Mouse (Mus musculus) G1E (cell line): Measurements from ENCODE around the gene Pkig.

ENCODE experiments used
- CTCF ChIP-seq: IDR thresholded peaks from 2 replicates; pipeline ENCODE4 v1.5.1; 2012; ENCODE audit warnings: low read depth, low read length, inconsistent platforms, mixed read lengths
- POLR2AphosphoS5 ChIP-seq: IDR thresholded peaks from 2 replicates; pipeline ENCODE4 v1.6.1; 2012; ENCODE audit warnings: low read depth, low read length, inconsistent platforms; ENCODE audit not compliant: insufficient replicate concordance

DNA sequence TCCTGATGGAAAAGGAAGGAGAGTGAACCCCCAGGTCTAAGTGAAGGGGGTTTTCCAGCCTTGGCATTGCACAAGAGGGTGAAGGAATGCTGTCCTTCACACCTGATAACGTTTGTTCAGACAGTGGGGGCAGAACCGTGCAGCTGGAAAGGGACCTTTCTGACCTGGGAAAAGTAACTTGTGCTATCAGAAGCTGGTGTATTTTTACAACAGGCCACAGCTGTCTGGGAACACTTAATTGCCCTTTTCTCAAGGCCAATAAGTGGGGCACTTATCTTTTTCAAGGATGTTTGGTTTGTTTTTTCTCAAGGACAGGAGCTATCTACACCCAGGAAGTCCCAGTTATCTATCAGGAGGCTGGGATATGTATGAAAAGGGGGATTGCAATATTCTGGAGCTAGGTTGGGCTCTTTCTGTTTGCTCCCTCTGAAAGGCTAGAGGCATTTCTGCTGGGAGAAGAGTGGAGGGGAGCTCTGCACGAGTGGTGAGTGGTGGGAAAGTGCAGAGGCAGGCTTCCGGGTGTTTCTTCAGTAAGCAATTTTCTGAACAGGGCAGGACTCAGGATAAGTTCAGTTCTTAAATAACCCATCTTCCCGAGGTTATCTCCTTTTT is 20.4 kb upstream of the Pkig start:
- no peak for TF ChIP-seq CTCF
- TF ChIP-seq POLR2AphosphoS5, result no peak
